31 mouse cellular contexts compared by ENCODE assay signal in the genomic region with DNA sequence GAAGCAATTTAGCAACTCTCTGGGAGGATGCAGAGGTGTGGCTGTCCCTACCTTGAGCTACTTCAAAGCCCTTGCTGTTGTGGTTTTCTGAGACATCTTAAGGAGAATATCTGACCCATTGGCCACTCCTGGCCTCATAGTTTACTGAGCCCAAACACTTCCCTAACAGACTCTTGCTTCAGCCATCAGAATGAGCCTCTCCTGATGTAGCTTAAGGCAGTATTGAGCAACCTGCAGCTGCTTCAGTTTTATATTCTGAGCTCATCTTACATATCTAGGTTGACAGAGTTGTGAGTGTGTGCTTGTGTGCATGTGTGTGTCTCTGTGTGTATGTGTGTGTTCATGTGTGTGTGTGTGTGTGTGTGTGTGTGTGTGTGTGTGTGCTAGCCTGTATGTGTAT. TPM values are rescaled to one million over a fixed set of nuclear protein-coding genes. Genes with fewer than 3 reads are reported as not detected.
DNase-seq lines count a peak whose midpoint lies in the region; ATAC-seq lines count a peak whose summit lies in the region.
"Had no signal": no experiment of that assay in that cellular context is flagged by ENCODE, and none has a peak within 500 bp of the region (broad histone marks: within the 10 kb centered on the region; RNA-seq: fewer than 3 reads in every experiment).

No protein-coding gene starts in this region.

- H3K9ac ChIP-seq in kidney, embryonic 14.5 days (ENCODE audit: low read depth, low read length) = no peak overlapping the region
- H3K9ac ChIP-seq: embryonic facial prominence, embryonic 13.5 days; forebrain, embryonic 12.5 days; heart, embryonic 12.5 days; heart, embryonic 15.5 days; hindbrain, embryonic 12.5 days; hindbrain, embryonic 15.5 days had no signal

- peak; percentile 53 for DNase-seq in heart, adult 11 months
- DNase-seq in heart, postnatal 10 days = no peak
- peak; percentile 42 for DNase-seq in 416B (ENCODE audit: low read depth)
- DNase-seq in gonadal fat pad, adult 2 months (ENCODE audit: low read depth) = peak; percentile 37
- no peak for DNase-seq in gastrocnemius, postnatal 14 days
- DNase-seq: adrenal gland, adult 2 months; adrenal gland, postnatal 14 days; B cell, adult 2 months; cerebellum, adult 11-12 months; cerebellum, adult 8-10 months; cerebellum, postnatal 10 days; cerebellum, postnatal 36 days; embryo, embryonic 11 days; gastrocnemius, adult 2 months; gastrocnemius, postnatal 25 days; heart, adult 18-20 months had no signal

- H3K27ac ChIP-seq in kidney, embryonic 14.5 days (ENCODE audit: low read depth, low read length) = no peak overlapping the region
- H3K27ac ChIP-seq: embryonic facial prominence, embryonic 10.5 days; embryonic facial prominence, embryonic 13.5 days; forebrain, embryonic 12.5 days; gastrocnemius, adult 2 months; heart, embryonic 15.5 days; hindbrain, embryonic 12.5 days; hindbrain, embryonic 15.5 days had no signal

- H3K4me3 ChIP-seq in kidney, embryonic 14.5 days (ENCODE audit: low read length) = no peak overlapping the region
- H3K4me3 ChIP-seq: embryonic facial prominence, embryonic 10.5 days; embryonic facial prominence, embryonic 13.5 days; erythroblast, embryonic 14.5 days; forebrain, embryonic 12.5 days; gastrocnemius, adult 2 months; heart, embryonic 12.5 days; heart, embryonic 15.5 days; hindbrain, embryonic 12.5 days; hindbrain, embryonic 15.5 days had no signal

- intact Hi-C loops in heart, postnatal 10 days (cut with DNase I) = no loop called here
- intact Hi-C loops in gastrocnemius, postnatal 14 days (cut with DNase I; ENCODE audit: low total_unique reads) = no loop called here

- H3K4me1 ChIP-seq in kidney, embryonic 14.5 days (ENCODE audit: control insufficient read depth, insufficient read depth, low read length) = no peaks in the 10 kb centered on the region
- H3K4me1 ChIP-seq: embryonic facial prominence, embryonic 13.5 days; forebrain, embryonic 12.5 days; heart, embryonic 12.5 days; heart, embryonic 15.5 days; hindbrain, embryonic 12.5 days; hindbrain, embryonic 15.5 days had no signal

- H3K36me3 ChIP-seq in kidney, embryonic 14.5 days (ENCODE audit: control insufficient read depth, insufficient read depth, low read length) = no peaks in the 10 kb centered on the region
- H3K36me3 ChIP-seq: embryonic facial prominence, embryonic 10.5 days; embryonic facial prominence, embryonic 13.5 days; forebrain, embryonic 12.5 days; G1E; heart, embryonic 12.5 days; heart, embryonic 15.5 days; hindbrain, embryonic 12.5 days; hindbrain, embryonic 15.5 days had no signal

- H3K9me3 ChIP-seq in kidney, embryonic 14.5 days (ENCODE audit: control insufficient read depth, low read length) = no peaks in the 10 kb centered on the region
- H3K9me3 ChIP-seq: embryonic facial prominence, embryonic 10.5 days; embryonic facial prominence, embryonic 13.5 days; forebrain, embryonic 12.5 days; G1E; heart, embryonic 12.5 days; heart, embryonic 15.5 days; hindbrain, embryonic 12.5 days; hindbrain, embryonic 15.5 days had no signal

- no peak overlapping the region for H3K4me2 ChIP-seq in kidney, embryonic 14.5 days (replicated peaks; ENCODE audit: low read depth, low read length)
- H3K4me2 ChIP-seq: embryonic facial prominence, embryonic 13.5 days; forebrain, embryonic 12.5 days; heart, embryonic 12.5 days; heart, embryonic 15.5 days; hindbrain, embryonic 12.5 days; hindbrain, embryonic 15.5 days had no signal

- no peaks in the 10 kb centered on the region for H3K27me3 ChIP-seq in kidney, embryonic 14.5 days (ENCODE audit: control insufficient read depth, insufficient read depth, low read length)
- H3K27me3 ChIP-seq: forebrain, embryonic 12.5 days; hindbrain, embryonic 12.5 days; hindbrain, embryonic 15.5 days had no signal

- peak; percentile 69 for ATAC-seq in megakaryocyte progenitor cell, adult 5-6 weeks (replicated peaks; ENCODE audit: poor library complexity)
- no peak for ATAC-seq in kidney, embryonic 14.5 days (ENCODE audit: low FRiP score, low TSS enrichment)
- ATAC-seq: forebrain, embryonic 16.5 days had no signal

RNA-seq across cellular contexts. Expression of a gene that starts 16.2 kb away (rescaled TPM):
- total RNA-seq in heart, postnatal 10 days (2021) = 1 to 10 TPM; 1.6 to 1.7 TPM
- 3.4 and 3.8 TPM in 2 replicates for polyA plus RNA-seq in gonadal fat pad, adult 2 months (2012; rRNA removed)
- 13.4 TPM in 2 replicates for total RNA-seq in megakaryocyte progenitor cell, adult 5-6 weeks (2015)
- 17.5 and 20.2 TPM in 2 replicates for total RNA-seq in megakaryocyte progenitor cell, adult 5-6 weeks (2017)
- polyA plus RNA-seq in kidney, embryonic 14.5 days (2014; fragmentation: Nextera tagmentation; extraction: Ambion mirVana) = 9.7 and 10.1 TPM in 2 replicates
- 1 to 10 TPM in 1 of 2 experiments, under 1 TPM in 1; 0.91 to 1.5 TPM for total RNA-seq in gastrocnemius, postnatal 14 days (2021)

RNA-seq across cellular contexts. Expression of a gene that starts 54.4 kb away (rescaled TPM):
- 1 to 10 TPM in 1 of 2 experiments, under 1 TPM in 1; 0.97 to 1.1 TPM for total RNA-seq in heart, postnatal 10 days (2021)
- 11.9 and 19.9 TPM in 2 replicates for polyA plus RNA-seq in gonadal fat pad, adult 2 months (2012; rRNA removed)
- 0.25 TPM in 1 of 2 replicates, not detected in the other for total RNA-seq in megakaryocyte progenitor cell, adult 5-6 weeks (2015)
- total RNA-seq in megakaryocyte progenitor cell, adult 5-6 weeks (2017) = not detected in 2 replicates
- 0.11 and 0.28 TPM in 2 replicates for polyA plus RNA-seq in kidney, embryonic 14.5 days (2014; fragmentation: Nextera tagmentation; extraction: Ambion mirVana)
- total RNA-seq in gastrocnemius, postnatal 14 days (2021) = under 1 TPM; 0.27 to 0.39 TPM
- total RNA-seq: adrenal gland, postnatal 4 days; CH12.LX; G1E; hematopoietic stem cell, adult 5-6 weeks had no signal
- polyA plus RNA-seq: erythroblast, embryonic 14.5 days; G1E had no signal

Comparison
In these comparisons a context has a peak if more than half of its experiments do, and no peak if none do; other contexts are left out.
1. DNase-seq: peak in heart, adult 11 months (single experiment), 416B (single experiment) and gonadal fat pad, adult 2 months (single experiment); none in heart, postnatal 10 days (0 of 2) and gastrocnemius, postnatal 14 days (single experiment).
2. RNA of a gene that starts 16.2 kb away (total RNA-seq): 13.4 to 20.2 TPM in megakaryocyte progenitor cell, adult 5-6 weeks; 1.6 to 1.7 TPM in heart, postnatal 10 days and 0.91 to 1.5 TPM in gastrocnemius, postnatal 14 days; every median in the first group is over 4 times any median in the second.